Mouse (Mus musculus) neural tube, embryonic 12.5 days (tissue): ENCODE measurements at regions not wholly inside any gene's neighbourhood (a gene's known extent, or its start where the extent isn't known, plus 50 kb on each side); places are given as distances from the start of the nearest gene placed in this dataset.

Experiments used
- ATAC-seq: fragments of 200-750 bp; cut with Nextera tagmentation; 2 replicates; pipeline ENCODE4 v1.8.0; 2017; ENCODE audit warnings: low read depth, mild to moderate bottlenecking, moderate TSS enrichment, moderate library complexity; ENCODE audit not compliant: low FRiP score
- H3K27ac ChIP-seq: fragments of 300-500 bp; sonication (generic); 2 replicates; pipeline ENCODE4 v1.5.1; 2016
- H3K27me3 ChIP-seq: fragments of 300-500 bp; sonication (generic); replicated peaks from 2 replicates; pipeline ENCODE4 v1.6.1; 2016; ENCODE audit warnings: mild to moderate bottlenecking
- H3K36me3 ChIP-seq: fragments of 300-500 bp; sonication (generic); 2 replicates; pipeline ENCODE4 v1.6.1; 2016; ENCODE audit warnings: mild to moderate bottlenecking
- H3K4me1 ChIP-seq: fragments of 300-500 bp; sonication (generic); 2 replicates; pipeline ENCODE4 v1.6.1; 2016
- H3K4me2 ChIP-seq: fragments of 300-500 bp; sonication (generic); replicated peaks from 2 replicates; pipeline ENCODE4 v1.6.1; 2016; ENCODE audit warnings: mild to moderate bottlenecking
- H3K4me3 ChIP-seq: fragments of 300-500 bp; sonication (generic); 2 replicates; pipeline ENCODE4 v1.5.1; 2016
- H3K9ac ChIP-seq: fragments of 300-500 bp; sonication (generic); 2 replicates; pipeline ENCODE4 v1.6.1; 2016; ENCODE audit warnings: mild to moderate bottlenecking
- H3K9me3 ChIP-seq: fragments of 300-500 bp; sonication (generic); 2 replicates; pipeline ENCODE4 v1.6.1; 2016; ENCODE audit warnings: mild to moderate bottlenecking
- WGBS: fragments of 180-500 bp; shearing (Covaris S2); methylation state at CpG from one replicate; pipeline ENCODE4 v1.1.7; 2016; 5-methylcytosine and 5-hydroxymethylcytosine counted together

DNA sequence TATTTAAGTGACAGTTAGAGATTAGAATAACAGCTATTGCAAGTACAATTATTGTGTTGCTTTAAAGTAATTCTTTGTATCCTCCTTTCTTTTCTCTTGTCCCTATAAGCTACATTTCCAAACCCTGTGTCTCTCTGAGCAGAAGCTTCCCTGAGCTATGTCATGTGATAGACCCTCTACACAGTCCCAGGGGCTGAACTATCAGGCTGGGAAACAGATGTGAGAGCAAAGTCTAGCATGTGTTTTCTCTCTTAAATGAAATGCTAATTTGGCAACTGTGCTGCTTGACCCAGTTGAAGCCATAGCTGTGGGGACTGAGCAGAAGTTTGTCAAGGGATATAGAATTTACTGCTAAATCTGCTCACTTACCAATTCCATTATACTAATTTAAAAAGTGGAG is 1389.9 kb downstream of the Defb40 start:
- ATAC-seq: no peak
- H3K36me3 ChIP-seq: no peaks in the 10 kb centered on the region
- H3K4me2 ChIP-seq: no peak overlapping the region
- no peaks in the 10 kb centered on the region for H3K4me1 ChIP-seq
- no peaks in the 10 kb centered on the region for H3K9me3 ChIP-seq
- no peak overlapping the region for H3K27ac ChIP-seq
- no peak overlapping the region for H3K9ac ChIP-seq
- no peaks in the 10 kb centered on the region for H3K27me3 ChIP-seq
- H3K4me3 ChIP-seq: no peak overlapping the region

- no peaks in the 10 kb centered on the region for H3K36me3 ChIP-seq
- H3K9me3 ChIP-seq: no peaks in the 10 kb centered on the region
- H3K9ac ChIP-seq: no peak overlapping the region
- H3K4me1 ChIP-seq: no peaks in the 10 kb centered on the region
- H3K27ac ChIP-seq: no peak overlapping the region
- WGBS: 52% methylated on average over 5 of the region's 5 CpGs
- ATAC-seq: no peak
- no peak overlapping the region for H3K4me2 ChIP-seq
- no peak overlapping the region for H3K4me3 ChIP-seq
- H3K27me3 ChIP-seq: no peaks in the 10 kb centered on the region
Observed at GRCm38 (mm10) chr8:17587261-17587861, 1390.7 kb downstream of the Defb40 start.
